Mouse (Mus musculus) liver, postnatal 0 days (tissue): ENCODE data around the gene Lrrc28. TPM values are rescaled to one million over a fixed set of nuclear protein-coding genes. Genes with fewer than 3 reads are reported as not detected.

ENCODE experiments used
- ATAC-seq: fragments of 200-750 bp; cut with Nextera tagmentation; 2 replicates; pipeline ENCODE4 v1.8.0; 2017; ENCODE audit warnings: mild to moderate bottlenecking, moderate library complexity
- DNase-seq: peaks from one replicate; pipeline ENCODE4 v3.0.0-alpha.2; 2016
- H3K27ac ChIP-seq: fragments of 300-500 bp; sonication (generic); 2 replicates; pipeline ENCODE4 v1.5.1; 2014; ENCODE audit warnings: antibody characterized with exemption, moderate library complexity, mild to moderate bottlenecking, low read depth
- H3K27me3 ChIP-seq: fragments of 300-500 bp; sonication (generic); 2 replicates; pipeline ENCODE4 v1.6.1; 2014; ENCODE audit warnings: low read length, control low read depth, mixed read lengths; ENCODE audit not compliant: insufficient read depth
- H3K36me3 ChIP-seq: fragments of 300-500 bp; sonication (generic); replicated peaks from 2 replicates; pipeline ENCODE4 v1.6.1; 2014; ENCODE audit warnings: mild to moderate bottlenecking, control low read depth, low read length, moderate library complexity, mixed read lengths; ENCODE audit not compliant: insufficient read depth
- H3K4me1 ChIP-seq: fragments of 300-500 bp; sonication (generic); 2 replicates; pipeline ENCODE4 v1.6.1; 2014; ENCODE audit warnings: antibody characterized with exemption, mild to moderate bottlenecking, control low read depth; ENCODE audit not compliant: insufficient read depth
- H3K4me2 ChIP-seq: fragments of 300-500 bp; sonication (generic); 2 replicates; pipeline ENCODE4 v1.6.1; 2014; ENCODE audit warnings: low read depth, mild to moderate bottlenecking, low read length, moderate library complexity, mixed read lengths
- H3K4me3 ChIP-seq: fragments of 300-500 bp; sonication (generic); 2 replicates; pipeline ENCODE4 v1.5.1; 2014; ENCODE audit warnings: low read depth, low read length
- H3K9ac ChIP-seq: fragments of 300-500 bp; sonication (generic); replicated peaks from 2 replicates; pipeline ENCODE4 v1.6.1; 2014; ENCODE audit warnings: mild to moderate bottlenecking, moderate library complexity
- H3K9me3 ChIP-seq: fragments of 300-500 bp; sonication (generic); 2 replicates; pipeline ENCODE4 v1.6.1; 2016; ENCODE audit warnings: mild to moderate bottlenecking, control low read depth, low read length, mixed read lengths
- CTCF ChIP-seq: sonication (generic); IDR thresholded peaks from 2 replicates; pipeline ENCODE4 v1.5.1; 2016; ENCODE audit warnings: antibody characterized with exemption, low read depth
- EP300 ChIP-seq: IDR thresholded peaks from 2 replicates; pipeline ENCODE4 v1.6.1; 2016; ENCODE audit warnings: antibody characterized with exemption, low read depth, mild to moderate bottlenecking
- WGBS: fragments of 180-500 bp; shearing (Covaris S2); extraction: QIAGEN DNeasy Blood & Tissue Kit; methylation state at CpG from one replicate; pipeline ENCODE4 v1.1.7; 2014; ENCODE audit not compliant: insufficient replicate concordance; 5-methylcytosine and 5-hydroxymethylcytosine counted together
- polyA plus RNA-seq: library from polyadenylated mRNA; unstranded; fragments of >200 nt; fragmentation: Nextera tagmentation; extraction: Ambion mirVana; gene quantifications from 2 replicates; pipeline ENCODE4 v1.2.1, GENCODE M21; 2015

Gene Lrrc28
- 10.6 and 12.6 TPM in 2 replicates for polyA plus RNA-seq

DNA sequence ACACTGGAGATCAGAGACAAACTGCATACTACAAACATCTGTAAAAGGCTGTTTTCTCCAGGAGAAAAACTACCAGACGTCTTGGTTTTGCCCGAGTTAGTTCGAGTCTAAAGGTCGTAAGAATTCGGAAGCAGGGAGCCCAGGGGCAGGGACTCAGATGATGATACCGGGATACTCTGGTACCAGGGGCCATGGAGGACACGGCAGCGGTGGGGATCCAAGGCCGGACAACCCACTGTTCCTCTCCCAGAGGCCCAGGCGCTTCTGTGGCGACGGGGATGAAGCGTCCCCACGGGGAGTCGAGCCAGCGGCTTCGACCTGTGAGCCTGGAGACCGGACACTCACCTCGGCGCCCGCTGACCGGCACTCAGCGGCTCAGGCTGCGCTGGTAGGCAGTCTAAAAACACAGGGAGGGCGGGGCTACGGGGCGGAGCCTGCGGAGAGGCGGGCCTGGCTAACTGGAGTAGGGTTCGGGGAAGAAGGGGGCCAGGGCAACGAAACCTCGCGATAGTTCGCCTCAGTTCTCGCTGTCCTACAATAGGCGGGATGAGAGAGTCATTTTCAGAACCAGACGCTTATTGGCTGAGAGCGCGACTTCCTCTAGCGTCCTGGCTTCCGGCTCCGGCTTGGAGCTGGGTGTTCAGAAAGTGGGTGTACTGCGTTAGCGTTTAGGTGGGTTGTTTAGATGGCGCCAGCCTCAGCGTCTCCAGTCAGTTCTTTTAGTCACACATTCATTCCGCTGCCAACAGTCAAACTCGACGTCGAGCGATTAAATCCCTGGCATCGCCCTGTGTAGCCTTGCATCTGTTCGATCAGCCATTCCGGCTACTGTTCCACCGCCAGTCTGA is at the start of gene Lrrc28:
Lrrc28 (minus strand) TSS at position 436 of the 848 bp plus-strand sequence.
- H3K27me3 ChIP-seq: no peaks in the 10 kb centered on the region
- H3K9ac ChIP-seq: peak within 1 kb of the TSS; percentile 84
- under 1% methylated on average over 55 of the region's 55 CpGs for WGBS
- DNase-seq (peak; percentile 100), ATAC-seq (peak; percentile 99)
- H3K36me3 ChIP-seq: peaks cover 6% of the 10 kb centered on the region; the same call in 1 of the 2 replicates
- no peaks in the 10 kb centered on the region for H3K9me3 ChIP-seq
- peak within 1 kb of the TSS; percentile 74 for H3K4me2 ChIP-seq
- H3K4me3 ChIP-seq: peak within 1 kb of the TSS; percentile 70
- no peak for TF ChIP-seq CTCF
- peak; percentile 73; the same call in 1 of the 2 replicates for TF ChIP-seq EP300
- H3K4me1 ChIP-seq: peaks cover 6% of the 10 kb centered on the region; the same call in 1 of the 2 replicates
- peak within 1 kb of the TSS; percentile 90 for H3K27ac ChIP-seq

DNA sequence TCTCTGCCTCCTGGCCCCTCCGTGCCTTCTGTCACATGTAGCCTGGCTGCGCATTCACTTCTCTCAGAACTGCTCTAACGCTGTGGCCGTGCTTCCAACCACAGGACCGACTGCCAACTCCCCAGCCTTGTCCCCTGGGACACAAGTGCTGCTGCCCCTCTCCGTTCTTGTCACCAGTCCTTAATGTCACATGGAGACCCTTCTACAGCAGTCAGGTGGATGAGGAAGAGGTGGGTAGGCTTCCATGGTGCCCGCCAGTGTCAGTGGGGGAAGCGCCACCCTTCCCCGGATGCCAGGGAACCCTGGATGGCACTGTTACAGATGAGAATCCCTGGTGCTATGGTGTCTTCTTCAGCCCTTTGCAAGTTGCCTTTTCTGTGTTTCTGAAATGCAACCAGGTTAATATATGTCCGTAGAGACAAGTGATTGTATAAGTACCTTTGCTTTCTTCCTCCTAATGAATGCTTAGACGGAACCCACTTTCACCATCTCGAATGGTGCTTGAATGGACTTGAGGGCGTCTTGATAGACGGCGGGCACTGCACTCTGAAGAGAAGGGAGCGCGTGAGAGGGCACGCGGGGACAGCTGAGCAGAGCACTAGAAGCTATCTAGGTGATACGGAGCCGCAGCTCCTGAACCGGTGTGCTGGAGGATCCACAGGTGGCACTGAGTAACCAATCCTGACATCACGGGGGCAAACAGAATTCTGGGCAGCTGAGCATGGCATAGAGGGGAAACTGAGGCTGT is 47.9 kb upstream of the Lrrc28 start:
- no peaks in the 10 kb centered on the region for H3K36me3 ChIP-seq
- no peaks in the 10 kb centered on the region for H3K27me3 ChIP-seq
- DNase-seq (no peak), ATAC-seq (no peak)
- H3K4me2 ChIP-seq: no peak overlapping the region
- no peaks in the 10 kb centered on the region for H3K4me1 ChIP-seq
- TF ChIP-seq CTCF (no peak), EP300 (no peak)
- no peak overlapping the region for H3K4me3 ChIP-seq
- H3K27ac ChIP-seq: no peak overlapping the region
- WGBS: 85% methylated on average over 23 of the region's 23 CpGs
- no peak overlapping the region for H3K9ac ChIP-seq
- H3K9me3 ChIP-seq: no peaks in the 10 kb centered on the region

DNA sequence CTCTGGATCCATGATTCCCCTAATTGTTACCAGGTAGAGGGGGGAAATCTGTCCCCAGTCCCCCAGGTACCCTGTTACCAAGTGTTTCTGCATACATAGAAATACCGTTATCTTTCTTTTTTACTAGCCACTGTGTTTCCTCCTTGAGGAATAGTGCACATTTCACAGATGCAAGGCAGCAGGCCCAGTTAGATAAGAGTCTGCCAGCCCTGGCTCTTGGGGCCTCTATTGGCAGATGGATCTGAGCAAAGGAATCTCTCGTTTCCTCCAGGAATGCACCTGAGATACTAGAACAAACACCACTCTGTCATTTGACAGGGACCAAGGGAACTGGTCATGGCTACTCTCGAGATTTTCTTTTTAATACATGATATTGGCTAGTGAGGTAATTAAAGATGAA is 47.1 kb upstream of the Lrrc28 start:
- 46% methylated on average over 3 of the region's 3 CpGs for WGBS
- DNase-seq (no peak), ATAC-seq (no peak)
- no peaks in the 10 kb centered on the region for H3K27me3 ChIP-seq
- TF ChIP-seq EP300 (no peak), CTCF (no peak)
- no peaks in the 10 kb centered on the region for H3K9me3 ChIP-seq
- no peak overlapping the region for H3K9ac ChIP-seq
- H3K4me2 ChIP-seq: no peak overlapping the region
- H3K27ac ChIP-seq: no peak overlapping the region
- no peaks in the 10 kb centered on the region for H3K4me1 ChIP-seq
- no peaks in the 10 kb centered on the region for H3K36me3 ChIP-seq
- H3K4me3 ChIP-seq: no peak overlapping the region

DNA sequence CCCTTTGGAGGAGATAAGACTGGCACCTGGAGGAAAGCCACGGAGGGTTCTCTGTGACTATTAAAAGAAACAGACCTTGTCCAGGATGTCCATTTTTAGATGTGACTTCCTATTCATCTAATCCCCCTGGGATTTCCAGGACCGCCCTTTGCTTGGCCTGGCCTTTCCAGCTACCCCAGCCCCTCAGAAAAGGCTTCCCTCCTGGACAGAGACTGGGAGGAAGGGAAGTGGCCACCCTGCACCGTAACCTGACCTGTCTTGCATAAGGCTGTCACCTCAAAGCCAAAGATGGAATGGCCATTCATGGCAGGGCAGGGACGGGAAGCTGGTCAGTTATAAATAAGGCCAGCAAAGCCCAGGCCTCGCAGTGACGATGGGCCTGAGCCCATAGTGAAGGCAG is 46.0 kb upstream of the Lrrc28 start:
- Histone ChIP-seq H3K36me3 (no peaks in the 10 kb centered on the region), H3K4me3 (no peak overlapping the region), H3K9me3 (no peaks in the 10 kb centered on the region), H3K4me1 (no peaks in the 10 kb centered on the region), H3K27ac (no peak overlapping the region), H3K27me3 (no peaks in the 10 kb centered on the region), H3K4me2 (no peak overlapping the region), H3K9ac (no peak overlapping the region)
- 76% methylated on average over 6 of the region's 6 CpGs for WGBS
- TF ChIP-seq CTCF (no peak), EP300 (no peak)
- ATAC-seq: no peak
- no peak for DNase-seq

DNA sequence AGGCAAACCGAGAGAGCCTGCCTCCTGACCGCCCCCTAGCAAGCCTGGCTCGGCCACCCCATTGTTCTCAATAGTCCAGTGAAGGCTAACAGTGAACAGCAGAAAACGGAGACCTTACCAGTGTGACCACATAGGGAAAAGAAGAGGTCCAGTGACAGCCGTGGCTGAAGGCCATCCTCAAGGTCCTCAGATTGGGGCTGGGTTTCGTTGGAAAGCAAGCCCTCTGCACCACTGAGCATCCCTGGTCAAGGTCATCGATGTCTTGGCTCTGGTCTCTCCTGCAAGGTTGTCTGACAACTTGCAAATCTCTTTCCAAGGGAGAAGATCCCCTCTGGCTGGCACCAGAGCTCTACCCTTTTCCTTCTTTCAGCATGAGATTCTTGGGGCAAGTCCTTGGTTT is 44.7 kb upstream of the Lrrc28 start:
- Histone ChIP-seq H3K27me3 (no peaks in the 10 kb centered on the region), H3K4me3 (no peak overlapping the region), H3K9ac (no peak overlapping the region), H3K27ac (no peak overlapping the region), H3K36me3 (peaks cover 3% of the 10 kb centered on the region; the same call in 1 of the 2 replicates), H3K4me1 (no peaks in the 10 kb centered on the region), H3K4me2 (no peak overlapping the region), H3K9me3 (no peaks in the 10 kb centered on the region)
- TF ChIP-seq EP300 (no peak), CTCF (no peak)
- 76% methylated on average over 7 of the region's 7 CpGs for WGBS
- DNase-seq: no peak
- ATAC-seq: no peak

DNA sequence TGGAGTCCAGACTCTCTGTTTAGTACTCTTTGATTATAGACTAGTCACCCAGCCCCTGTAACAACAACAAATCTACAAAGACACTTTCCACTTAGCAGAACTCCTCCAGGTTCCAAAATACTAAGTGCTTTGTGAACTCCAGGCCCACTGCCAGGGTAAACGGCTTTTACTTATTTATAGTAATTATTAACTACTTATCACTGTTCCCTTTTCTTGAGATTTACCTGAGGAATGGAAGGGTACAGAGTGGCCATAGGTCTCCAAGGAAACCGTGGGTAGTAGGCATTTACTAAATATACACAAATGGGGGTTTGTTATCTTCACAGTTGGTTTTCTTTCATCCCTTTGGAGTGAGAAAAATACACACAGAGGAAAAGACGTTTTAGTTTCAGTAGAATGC is 43.2 kb upstream of the Lrrc28 start:
- WGBS: 45% methylated on average over 3 of the region's 3 CpGs
- Histone ChIP-seq H3K4me3 (no peak overlapping the region), H3K27me3 (no peaks in the 10 kb centered on the region), H3K9ac (no peak overlapping the region), H3K9me3 (no peaks in the 10 kb centered on the region), H3K4me1 (no peaks in the 10 kb centered on the region), H3K27ac (no peak overlapping the region), H3K4me2 (no peak overlapping the region), H3K36me3 (peaks cover 6% of the 10 kb centered on the region; the same call in 1 of the 2 replicates)
- ATAC-seq (no peak), DNase-seq (no peak)
- TF ChIP-seq CTCF (no peak), EP300 (no peak)
